Mouse (Mus musculus) liver, embryonic 14.5 days (tissue): ENCODE data around the gene Retnla. TPM values are rescaled to one million over a fixed set of nuclear protein-coding genes. Genes with fewer than 3 reads are reported as not detected.

Experiments
- ATAC-seq: fragments of 200-750 bp; cut with Nextera tagmentation; 2 replicates; pipeline ENCODE4 v1.8.0; 2017; ENCODE audit warnings: moderate number of reproducible peaks, mild to moderate bottlenecking, moderate library complexity; ENCODE audit not compliant: insufficient read depth
- DNase-seq, 3 experiments: peaks; one replicate each; pipeline ENCODE4 v3.0.0-alpha.2; 2012 to 2013; ENCODE audit warnings: low read depth in 3 of 3, low spot score in 3 of 3
- H3K27ac ChIP-seq: fragments of 300-500 bp; sonication (generic); 2 replicates; pipeline ENCODE4 v1.5.1; 2014; ENCODE audit warnings: moderate library complexity, mild to moderate bottlenecking, control low read depth, inconsistent platforms
- H3K27me3 ChIP-seq: fragments of 300-500 bp; sonication (generic); 2 replicates; pipeline ENCODE4 v1.6.1; 2014; ENCODE audit warnings: mild to moderate bottlenecking, low read length, moderate library complexity; ENCODE audit not compliant: control insufficient read depth, insufficient read depth
- H3K36me3 ChIP-seq: fragments of 300-500 bp; sonication (generic); replicated peaks from 2 replicates; pipeline ENCODE4 v1.6.1; 2014; ENCODE audit warnings: low read depth; ENCODE audit not compliant: control insufficient read depth, insufficient read depth
- H3K4me1 ChIP-seq, 2 experiments: fragments of 200-500 bp in 1 of 2; fragments of 300-500 bp in 1 of 2; sonication (generic) in 1 of 2; replicated peaks; 2 replicates each; pipeline ENCODE4 v1.6.1; 2012 to 2014; ENCODE audit warnings: antibody characterized with exemption in 1 of 2, inconsistent platforms in 1 of 2, low read length in 1 of 2; ENCODE audit not compliant: control insufficient read depth in 2 of 2, insufficient read depth in 2 of 2
- H3K4me2 ChIP-seq: fragments of 300-500 bp; sonication (generic); 2 replicates; pipeline ENCODE4 v1.6.1; 2014; ENCODE audit warnings: low read depth, mild to moderate bottlenecking, control low read depth, moderate library complexity
- H3K4me3 ChIP-seq, 2 experiments: fragments of 200-500 bp in 1 of 2; fragments of 300-500 bp in 1 of 2; sonication (generic) in 1 of 2; 2 replicates each; pipeline ENCODE4 v1.5.1; 2012 to 2014; ENCODE audit warnings: low read depth in 2 of 2, low read length in 2 of 2, mild to moderate bottlenecking in 2 of 2, control low read depth in 1 of 2, inconsistent platforms in 1 of 2, moderate library complexity in 1 of 2; ENCODE audit not compliant: insufficient read depth in 1 of 2
- H3K9ac ChIP-seq: fragments of 300-500 bp; sonication (generic); replicated peaks from 2 replicates; pipeline ENCODE4 v1.6.1; 2014; ENCODE audit warnings: mild to moderate bottlenecking, control low read depth, moderate library complexity
- H3K9me3 ChIP-seq: fragments of 300-500 bp; sonication (generic); 2 replicates; pipeline ENCODE4 v1.6.1; 2016; ENCODE audit warnings: low read length, mixed read lengths; ENCODE audit not compliant: control insufficient read depth
- CTCF ChIP-seq: IDR thresholded peaks from 2 replicates; pipeline ENCODE4 v1.5.1; 2016; ENCODE audit warnings: antibody characterized with exemption, low read depth, control low read depth
- EP300 ChIP-seq: IDR thresholded peaks from 2 replicates; pipeline ENCODE4 v1.6.1; 2016; ENCODE audit warnings: antibody characterized with exemption, low read depth
- WGBS: fragments of 180-500 bp; shearing (Covaris S2); extraction: QIAGEN DNeasy Blood & Tissue Kit; methylation state at CpG from one replicate; pipeline ENCODE4 v1.1.7; 2014; ENCODE audit not compliant: insufficient replicate concordance; 5-methylcytosine and 5-hydroxymethylcytosine counted together
- polyA plus RNA-seq, 2 experiments: library from polyadenylated mRNA; depleted of rRNA in 1 of 2; stranded (reverse) in 1 of 2; unstranded in 1 of 2; fragments of >200 nt; fragmentation: Nextera tagmentation in 1 of 2; extraction: Ambion mirVana in 1 of 2; gene quantifications; 2 replicates each; pipeline versions ENCODE4 v1.2.1 to v1.2.3; 2012 to 2014

Retnla gene
- polyA plus RNA-seq, 2 experiments, result not detected

DNA sequence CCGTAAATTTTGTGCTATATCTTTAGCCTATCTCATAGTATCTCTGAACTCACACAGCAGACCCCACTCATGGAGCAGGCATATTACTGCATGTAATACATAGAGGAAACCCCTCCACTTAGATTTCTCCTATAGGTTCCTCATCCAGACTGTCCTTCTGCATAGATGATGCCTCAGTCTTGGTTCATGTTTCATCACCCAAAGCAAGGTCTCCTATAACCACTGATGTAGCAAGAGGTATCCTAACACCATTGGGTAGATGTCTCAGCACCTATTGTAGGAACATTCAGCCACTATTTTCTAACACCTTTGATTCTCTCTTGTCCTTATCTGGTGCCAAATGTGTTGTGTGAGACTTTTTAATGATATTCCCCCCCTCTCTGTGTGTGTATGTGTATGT, 29.4 kb downstream of the Retnla start:
- no peak overlapping the region for H3K4me3 ChIP-seq
- TF ChIP-seq EP300 (no peak), CTCF (no peak)
- H3K36me3 ChIP-seq, result no peaks in the 10 kb centered on the region
- DNase-seq (no peak), ATAC-seq (no peak)
- H3K9ac ChIP-seq, result no peak overlapping the region
- no peak overlapping the region for H3K4me2 ChIP-seq
- no peaks in the 10 kb centered on the region for H3K9me3 ChIP-seq
- H3K4me1 ChIP-seq, result no peaks in the 10 kb centered on the region
- 59% methylated on average over 1 of the region's 1 CpGs for WGBS
- H3K27ac ChIP-seq, result no peak overlapping the region
- no peaks in the 10 kb centered on the region for H3K27me3 ChIP-seq

DNA sequence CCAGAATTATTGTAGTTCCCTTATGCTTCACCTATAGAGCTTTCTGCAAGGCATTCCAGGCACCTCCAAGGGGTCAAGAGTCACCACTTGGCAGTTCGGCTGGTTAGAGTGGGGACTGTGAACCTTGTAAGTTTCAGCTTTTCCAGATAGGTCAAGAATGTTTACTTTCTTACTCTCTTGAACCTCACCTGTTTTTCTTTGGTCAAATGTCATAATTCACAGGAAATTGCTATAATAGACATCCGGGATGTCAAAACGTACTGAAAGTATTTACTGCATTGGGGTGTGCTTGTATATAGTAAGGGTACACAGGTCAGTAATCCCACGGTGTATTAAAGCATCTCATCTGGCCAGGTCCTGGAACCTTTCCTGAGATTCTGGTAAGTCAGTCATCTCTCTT, 30.0 kb downstream of the Retnla start, which contains the start of gene Retnlg:
Gene Retnlg (plus strand): TSS at position 301 of the 400 bp plus-strand sequence.
- no peaks in the 10 kb centered on the region for H3K4me1 ChIP-seq
- no peaks in the 10 kb centered on the region for H3K36me3 ChIP-seq
- no peaks in the 10 kb centered on the region for H3K9me3 ChIP-seq
- DNase-seq (no peak), ATAC-seq (no peak)
- H3K4me3 ChIP-seq, result no peak within 1 kb of the TSS
- WGBS, result 61% methylated on average over 4 of the region's 4 CpGs
- H3K27ac ChIP-seq, result no peak within 1 kb of the TSS
- H3K27me3 ChIP-seq, result no peaks in the 10 kb centered on the region
- H3K4me2 ChIP-seq, result no peak within 1 kb of the TSS
- H3K9ac ChIP-seq, result no peak within 1 kb of the TSS
- TF ChIP-seq EP300 (no peak), CTCF (no peak)

- WGBS, result 37% methylated on average over 2 of the region's 2 CpGs
- Histone ChIP-seq H3K27ac (no peak overlapping the region), H3K4me2 (no peak overlapping the region)
Measured at GRCm38 (mm10) chr16:48890733-48891132, 48.4 kb downstream of the Retnla start.

More at GRCm38 (mm10) chr16:48890733-48891132, 48.4 kb downstream of the Retnla start:
- H3K36me3 ChIP-seq, result no peaks in the 10 kb centered on the region
- no peaks in the 10 kb centered on the region for H3K9me3 ChIP-seq
- no peaks in the 10 kb centered on the region for H3K4me1 ChIP-seq
- no peaks in the 10 kb centered on the region for H3K27me3 ChIP-seq
- no peak for DNase-seq
- H3K4me3 ChIP-seq, result no peak overlapping the region
- no peak overlapping the region for H3K9ac ChIP-seq
- ATAC-seq, result no peak
- no peak for TF ChIP-seq EP300
- no peak for TF ChIP-seq CTCF

Other genes starting within 250 kb of the Retnla start
- gene Trat1, start 70.5 kb upstream of the Retnla start, polyA plus RNA-seq (2012; rRNA removed), result not detected in 2 replicates
- not detected in 2 replicates for gene Trat1, start 70.5 kb upstream of the Retnla start, polyA plus RNA-seq (2014; fragmentation: Nextera tagmentation; extraction: Ambion mirVana)
- not detected in 2 replicates for gene Retnlb, start 25.7 kb upstream of the Retnla start, polyA plus RNA-seq (2012; rRNA removed)
- not detected in 2 replicates for gene Retnlb, start 25.7 kb upstream of the Retnla start, polyA plus RNA-seq (2014; fragmentation: Nextera tagmentation; extraction: Ambion mirVana)
- 2.2 and 3.1 TPM in 2 replicates for gene Retnlg, start 30.1 kb downstream of the Retnla start, polyA plus RNA-seq (2012; rRNA removed)
- gene Retnlg, start 30.1 kb downstream of the Retnla start, polyA plus RNA-seq (2014; fragmentation: Nextera tagmentation; extraction: Ambion mirVana), result 2.4 and 3.2 TPM in 2 replicates
- 5.3 and 5.8 TPM in 2 replicates for gene Dzip3, start 151.6 kb downstream of the Retnla start, polyA plus RNA-seq (2012; rRNA removed)
- gene Dzip3, start 151.6 kb downstream of the Retnla start, polyA plus RNA-seq (2014; fragmentation: Nextera tagmentation; extraction: Ambion mirVana), result 5.8 and 7.9 TPM in 2 replicates
- gene Cip2a, start 151.6 kb downstream of the Retnla start, polyA plus RNA-seq (2012; rRNA removed), result 13.5 and 20.8 TPM in 2 replicates
- gene Cip2a, start 151.6 kb downstream of the Retnla start, polyA plus RNA-seq (2014; fragmentation: Nextera tagmentation; extraction: Ambion mirVana), result 21.4 and 24.4 TPM in 2 replicates
- gene Myh15, start 214.9 kb downstream of the Retnla start, polyA plus RNA-seq (2012; rRNA removed), result not detected in 2 replicates
- not detected in 2 replicates for gene Myh15, start 214.9 kb downstream of the Retnla start, polyA plus RNA-seq (2014; fragmentation: Nextera tagmentation; extraction: Ambion mirVana)